Mouse (Mus musculus) splenic B cell, adult 2 months (primary cell): ENCODE measurements around the gene Bri3.
"Not testable (repeated sequence)": the region's sequence is repeated elsewhere in the genome, so short reads cannot be mapped to it uniquely, and the experiment has no call there.

Source experiments
- DNase-seq: peaks from one replicate; pipeline ENCODE4 v3.0.0-alpha.2; 2011; ENCODE audit warnings: low read depth, low spot score
- H3K27me3 ChIP-seq: 2 replicates; pipeline ENCODE4 v1.6.1; 2012; ENCODE audit warnings: mild to moderate bottlenecking, low read length, moderate library complexity, mixed read lengths; ENCODE audit not compliant: control insufficient read depth, poor library complexity, insufficient read depth, severe bottlenecking
- H3K36me3 ChIP-seq: 2 replicates; pipeline ENCODE4 v1.6.1; 2012; ENCODE audit warnings: mild to moderate bottlenecking, low read length, moderate library complexity, mixed read lengths; ENCODE audit not compliant: control insufficient read depth, poor library complexity, insufficient read depth, severe bottlenecking

Gene Bri3

DNA sequence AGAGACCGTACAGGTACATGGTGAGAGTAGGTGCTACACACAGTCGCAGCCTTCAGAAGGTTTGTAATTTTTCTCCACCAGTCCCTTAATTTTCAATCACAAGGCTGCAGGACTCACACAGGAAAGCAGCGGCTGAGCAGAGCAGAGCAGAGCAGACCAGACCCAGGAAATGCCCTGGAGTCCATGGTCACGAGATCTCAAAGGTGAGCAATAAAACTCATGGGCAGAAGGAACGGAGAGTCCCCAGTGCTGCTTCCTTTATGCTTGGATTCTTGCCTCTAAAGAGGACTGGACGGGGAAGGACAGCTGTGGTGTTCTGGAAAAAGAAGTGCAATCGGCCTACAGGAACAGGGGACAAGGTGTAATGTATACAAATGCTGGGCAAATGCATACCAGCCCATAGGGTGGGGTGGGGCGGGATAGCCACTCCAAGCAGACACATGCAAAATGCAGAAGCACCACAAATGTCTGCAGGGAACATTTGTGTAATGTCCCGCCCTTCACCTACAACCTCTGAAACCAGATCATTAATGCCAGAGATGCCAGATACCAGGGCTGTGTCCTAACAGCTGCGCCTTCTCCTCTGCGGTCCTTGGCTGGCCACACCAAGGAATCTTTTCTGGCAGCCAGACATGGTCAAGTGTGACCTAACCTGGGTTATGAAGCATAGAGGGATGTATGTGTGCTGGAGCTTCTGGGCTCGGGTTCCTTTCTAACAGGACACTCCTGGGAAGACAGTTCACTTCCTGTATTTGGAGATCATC is 70.7 kb downstream of the Bri3 start:
- Histone ChIP-seq H3K36me3 (no peaks in the 10 kb centered on the region), H3K27me3 (no peaks in the 10 kb centered on the region)
- no peak for DNase-seq

DNA sequence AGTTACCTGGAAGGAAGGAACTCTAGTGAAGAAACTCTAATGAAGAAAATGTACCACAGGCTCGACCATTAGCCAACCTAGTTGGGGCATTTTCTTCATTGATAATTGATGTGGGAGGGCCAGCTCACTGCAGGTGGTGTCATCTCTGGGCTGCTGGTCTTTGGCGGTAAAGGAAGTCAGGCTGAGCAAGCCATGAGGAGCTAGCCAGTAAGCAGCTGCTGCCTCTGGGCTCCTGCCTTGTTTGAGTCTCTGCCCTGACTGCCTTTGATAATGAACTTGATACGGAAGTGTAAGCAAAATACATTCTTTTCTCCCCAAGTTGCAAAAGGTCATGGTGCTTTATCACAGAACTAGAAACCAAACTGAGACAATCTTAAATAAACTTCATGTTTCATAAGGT is 72.2 kb downstream of the Bri3 start:
- H3K36me3 ChIP-seq: no peaks in the 10 kb centered on the region
- no peaks in the 10 kb centered on the region for H3K27me3 ChIP-seq
- no peak for DNase-seq

DNA sequence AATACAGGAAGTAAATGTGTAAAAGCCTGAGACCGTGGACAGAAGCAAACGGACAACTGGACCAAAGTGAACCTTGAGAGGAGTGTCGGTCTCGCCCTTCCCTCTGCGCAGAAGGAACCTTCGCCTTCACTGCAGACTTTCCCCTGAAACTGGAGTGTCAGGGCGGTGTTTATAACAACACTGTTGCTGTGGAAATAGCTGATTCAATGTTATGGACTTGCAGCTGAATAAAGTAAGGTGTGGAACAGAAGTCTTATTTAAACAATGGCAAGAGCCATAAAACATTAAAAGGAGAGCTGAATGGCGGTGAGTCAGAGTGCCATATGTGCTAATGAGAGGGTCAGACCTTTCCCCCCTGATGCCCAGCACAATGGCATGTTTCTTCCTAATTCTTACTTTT is 73.2 kb downstream of the Bri3 start:
- no peak for DNase-seq
- no peaks in the 10 kb centered on the region for H3K36me3 ChIP-seq
- H3K27me3 ChIP-seq: no peaks in the 10 kb centered on the region

DNA sequence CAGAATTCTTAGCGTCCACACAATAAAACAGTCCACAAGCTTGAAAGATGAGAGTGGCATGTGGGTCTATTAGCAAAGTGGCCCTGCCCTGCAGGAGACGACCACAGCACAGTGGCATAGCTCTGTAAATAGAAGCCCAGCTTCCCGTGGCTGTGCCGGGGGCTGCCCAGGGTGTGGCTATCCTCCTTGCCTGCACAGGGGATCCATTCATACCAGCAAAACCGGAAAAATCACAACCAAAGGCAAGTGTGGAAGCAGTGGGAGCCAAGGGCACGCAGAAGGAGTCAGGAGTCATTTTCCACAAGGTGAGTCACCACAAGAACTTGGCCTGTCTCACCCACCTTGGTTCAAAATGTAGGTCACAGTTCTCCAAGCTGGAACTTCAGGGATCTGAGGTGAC is 74.0 kb downstream of the Bri3 start:
- DNase-seq: no peak
- Histone ChIP-seq H3K36me3 (no peaks in the 10 kb centered on the region), H3K27me3 (no peaks in the 10 kb centered on the region)

DNA sequence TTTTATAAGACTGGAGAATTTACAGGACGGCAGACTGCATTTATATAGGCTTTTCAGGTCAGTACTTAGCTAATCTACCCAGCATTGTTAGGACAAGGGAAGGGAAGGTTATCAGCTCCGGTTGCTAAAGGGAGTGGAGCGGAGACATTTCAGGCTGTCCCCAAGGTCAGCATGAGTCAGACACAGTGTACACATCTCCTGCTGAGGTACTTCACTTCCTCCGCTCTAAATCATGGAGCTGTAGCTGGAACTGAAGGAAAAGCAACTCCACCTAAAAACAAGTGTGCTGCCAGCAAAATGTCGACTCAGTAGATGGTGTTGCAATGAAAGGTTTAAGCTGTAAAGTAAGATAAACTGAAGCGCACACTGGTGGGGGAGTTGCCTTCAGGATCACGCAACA is 77.4 kb downstream of the Bri3 start:
- H3K36me3 ChIP-seq: no peaks in the 10 kb centered on the region
- DNase-seq: no peak
- H3K27me3 ChIP-seq: no peaks in the 10 kb centered on the region

DNA sequence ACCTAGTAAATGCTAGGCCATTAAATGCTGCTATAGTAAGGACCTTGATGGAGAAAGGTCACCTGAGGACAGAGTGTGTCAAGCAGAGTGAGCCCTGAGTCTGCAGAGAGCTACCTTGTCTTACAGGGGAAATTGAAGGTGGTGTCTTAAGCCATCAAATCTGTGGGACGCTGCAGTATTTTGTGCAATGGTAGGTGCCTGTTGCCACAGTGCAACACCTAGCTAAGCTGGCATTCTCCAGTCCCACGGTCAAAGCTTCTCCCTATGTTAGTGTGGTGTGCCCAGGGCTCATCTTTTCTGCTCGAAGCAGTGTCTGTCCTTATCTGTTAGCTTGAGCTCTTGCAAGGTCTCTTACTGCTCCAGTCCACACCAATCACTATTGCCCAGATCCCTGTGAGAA is 78.5 kb downstream of the Bri3 start:
- H3K36me3 ChIP-seq: no peaks in the 10 kb centered on the region
- no peaks in the 10 kb centered on the region for H3K27me3 ChIP-seq
- no peak for DNase-seq

DNA sequence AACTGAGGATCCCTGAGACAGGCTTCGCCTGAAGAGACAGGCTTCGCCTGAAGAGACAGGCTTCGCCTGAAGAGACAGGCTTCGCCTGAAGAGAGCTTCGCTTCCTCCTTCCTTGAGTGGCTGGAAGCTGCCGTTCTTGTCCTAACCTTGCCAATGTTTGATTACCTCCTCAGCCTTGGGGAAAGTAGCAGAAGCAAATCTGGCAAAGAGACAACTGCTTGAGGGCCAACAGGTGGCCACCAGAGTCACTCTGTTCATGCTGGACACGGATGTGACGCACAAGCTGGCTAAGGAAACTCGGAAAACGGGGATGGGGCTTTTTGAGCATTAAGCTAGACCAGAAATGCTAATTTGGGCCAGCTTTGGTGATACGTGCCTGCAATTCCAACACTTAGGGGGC is 89.8 kb downstream of the Bri3 start:
- H3K27me3 ChIP-seq: no peaks in the 10 kb centered on the region
- no peaks in the 10 kb centered on the region for H3K36me3 ChIP-seq
- no peak for DNase-seq

DNA sequence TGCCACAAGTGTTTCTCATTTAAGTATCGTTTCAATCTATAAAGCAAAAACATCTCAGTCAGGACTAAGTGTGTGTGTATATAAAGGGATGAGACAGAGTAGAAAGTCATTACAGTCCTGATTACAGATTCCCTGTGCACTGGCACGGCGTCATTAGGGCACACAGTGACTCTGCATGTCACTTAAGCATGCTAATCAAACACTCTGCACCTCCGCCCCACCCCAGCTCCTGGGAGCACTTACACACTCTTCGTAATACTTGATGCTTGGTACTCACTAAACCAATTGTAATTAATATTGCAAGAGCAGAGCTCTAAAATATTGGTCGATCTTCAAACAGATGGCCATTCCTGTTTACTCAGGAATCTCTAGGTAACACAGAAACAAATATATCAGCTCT is 91.1 kb downstream of the Bri3 start:
- DNase-seq, H3K27me3 ChIP-seq, H3K36me3 ChIP-seq: not testable (repeated sequence)

DNA sequence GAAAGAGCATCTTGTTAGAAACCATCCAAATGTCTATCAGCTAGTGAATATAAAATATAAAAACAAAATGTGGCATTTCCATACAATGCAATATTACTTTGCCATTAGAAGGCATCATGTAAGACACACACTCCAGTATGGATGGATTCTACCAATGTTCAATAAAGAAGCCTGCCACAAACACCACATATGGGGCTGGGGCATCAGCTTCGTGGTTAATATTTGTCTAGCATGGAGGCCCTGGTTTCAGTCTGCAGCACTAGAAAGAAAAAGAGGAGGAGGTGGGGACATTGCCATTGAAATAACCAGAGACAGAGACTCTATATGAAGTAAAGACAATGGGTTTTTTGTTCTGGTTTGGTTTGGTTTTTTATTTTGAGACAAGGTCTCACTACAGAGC is 94.5 kb downstream of the Bri3 start:
- Histone ChIP-seq H3K36me3 (no peaks in the 10 kb centered on the region), H3K27me3 (no peaks in the 10 kb centered on the region)
- DNase-seq: no peak

DNA sequence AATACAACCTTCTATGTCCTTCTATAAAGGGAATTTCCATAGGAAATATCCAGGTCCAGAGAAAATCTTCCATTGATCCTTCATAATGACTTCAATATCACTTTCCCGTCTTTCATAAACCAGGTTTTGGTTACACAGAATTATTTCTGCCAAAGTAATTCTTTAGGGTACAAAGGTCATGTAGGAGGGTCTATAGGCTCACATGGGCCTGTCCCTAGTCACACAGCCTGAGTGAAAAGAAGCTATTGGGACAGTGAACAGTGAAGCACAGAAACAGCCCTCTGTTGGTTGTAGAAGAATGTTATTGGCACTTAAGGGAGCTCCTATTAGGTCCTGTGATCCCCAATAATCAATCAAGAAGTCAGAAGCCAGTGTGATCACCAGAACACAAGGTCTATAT is 96.8 kb downstream of the Bri3 start:
- DNase-seq: no peak
- no peaks in the 10 kb centered on the region for H3K36me3 ChIP-seq
- H3K27me3 ChIP-seq: no peaks in the 10 kb centered on the region

DNA sequence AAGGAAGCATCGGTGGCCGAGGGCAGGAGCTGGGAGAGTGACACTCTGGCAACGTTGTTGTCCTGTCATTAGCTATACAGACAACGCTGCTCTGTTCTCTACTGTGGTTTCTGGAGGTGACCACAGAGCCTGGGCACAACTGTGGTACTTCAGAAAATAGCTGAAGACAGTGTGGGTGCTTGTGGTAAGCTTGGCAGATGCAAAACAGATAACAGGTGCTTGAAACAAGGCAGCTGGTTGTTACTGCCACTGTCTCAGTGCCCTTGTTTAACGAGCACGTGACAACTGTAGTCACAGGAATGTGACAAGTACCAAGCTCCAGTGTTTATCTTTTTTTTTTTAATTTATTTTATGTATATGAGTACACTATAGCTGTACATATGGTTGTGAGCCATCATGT is 100.4 kb downstream of the Bri3 start:
- Histone ChIP-seq H3K27me3 (no peaks in the 10 kb centered on the region), H3K36me3 (no peaks in the 10 kb centered on the region)
- peak; percentile 19 for DNase-seq

DNA sequence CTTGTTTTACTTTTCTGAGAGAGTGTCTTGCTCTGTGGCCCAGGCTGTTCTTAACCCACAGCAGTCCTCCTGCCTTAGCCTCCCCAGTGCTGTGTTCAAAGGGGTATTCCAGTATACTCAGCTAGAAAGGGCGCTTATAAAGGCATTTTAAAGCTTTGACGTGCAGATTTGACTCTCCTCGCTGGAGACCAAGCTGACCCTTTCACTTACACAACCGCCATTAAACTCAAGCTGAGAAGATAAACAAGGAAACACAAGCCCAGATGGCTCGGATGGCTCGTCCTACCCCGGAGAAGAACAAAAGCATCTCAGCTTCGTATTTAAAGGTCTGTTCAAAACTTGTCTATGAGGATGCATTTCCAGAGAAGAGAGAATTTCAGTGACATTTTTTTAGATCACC is 106.9 kb downstream of the Bri3 start:
- Histone ChIP-seq H3K36me3 (no peaks in the 10 kb centered on the region), H3K27me3 (no peaks in the 10 kb centered on the region; the same call in none of the 2 replicates)
- DNase-seq: no peak

DNA sequence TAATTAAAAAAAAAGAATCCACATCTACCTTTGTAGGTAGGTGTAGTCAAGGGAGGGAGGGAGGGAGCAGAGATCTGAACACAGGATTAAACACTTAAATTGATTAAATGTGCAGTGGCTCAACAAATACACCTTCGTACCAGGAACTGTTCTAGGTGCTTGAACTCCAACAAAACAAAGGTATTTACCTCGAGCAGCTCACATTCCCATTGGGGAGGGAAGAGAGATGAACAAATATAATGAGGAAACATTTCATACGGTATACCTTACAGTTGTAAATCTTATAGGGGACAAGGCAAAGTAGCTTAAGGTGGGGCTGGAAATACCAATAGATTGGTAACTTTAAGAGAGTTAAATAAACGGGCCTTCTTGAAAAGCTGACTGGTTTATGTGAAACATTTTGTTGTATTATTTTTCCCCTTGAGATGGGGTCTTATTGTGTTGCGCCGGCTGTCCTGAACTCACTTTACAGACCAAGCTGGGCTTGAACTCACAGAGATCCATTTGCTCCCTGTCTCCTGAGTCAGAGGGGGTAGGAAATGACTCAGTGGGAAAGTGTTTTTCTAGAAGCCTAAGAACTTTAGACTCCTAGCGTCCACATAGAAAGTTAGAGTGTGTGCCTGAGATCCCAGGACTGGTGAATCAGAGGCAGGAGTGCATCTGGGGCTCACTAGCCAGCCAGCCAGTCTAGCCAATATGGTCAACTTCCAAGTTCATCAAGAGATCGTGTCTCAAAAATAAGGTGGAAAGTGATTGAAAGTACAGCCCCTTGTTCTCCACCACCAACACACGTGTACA is 108.2 kb downstream of the Bri3 start:
- no peak for DNase-seq
- H3K36me3 ChIP-seq: no peaks in the 10 kb centered on the region

DNA sequence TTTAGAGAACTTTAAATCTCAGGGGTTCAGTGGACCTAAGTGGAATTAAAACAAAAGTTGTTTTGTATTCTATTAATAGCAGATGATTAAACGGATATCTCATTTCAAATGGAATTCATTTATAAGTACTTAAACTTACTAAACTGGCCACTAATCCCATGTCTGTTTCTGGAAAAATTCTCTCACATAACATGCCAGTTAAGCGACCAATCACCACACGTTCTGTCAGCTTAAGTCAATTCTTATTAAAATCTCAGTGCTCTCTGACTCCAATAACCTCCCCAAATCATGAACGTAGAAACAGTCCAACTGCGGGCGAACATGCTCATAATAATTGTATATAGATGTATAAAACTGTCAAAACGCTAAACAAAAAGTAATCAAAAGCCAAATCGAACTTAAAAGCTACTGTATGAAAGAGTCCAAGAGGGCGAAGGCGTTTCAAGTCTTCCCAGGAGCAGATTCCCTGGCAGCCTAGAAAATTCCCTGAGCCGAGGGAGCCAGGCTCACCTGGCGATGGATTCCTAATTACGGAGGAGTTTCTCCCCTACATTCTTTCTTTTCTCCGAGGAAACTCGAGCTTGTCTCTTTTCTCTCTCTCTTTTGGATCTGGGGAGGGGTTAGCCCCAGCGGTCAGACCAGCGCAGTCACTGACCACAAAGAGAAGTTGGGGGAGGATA is 112.7 kb downstream of the Bri3 start:
- Histone ChIP-seq H3K27me3 (no peaks in the 10 kb centered on the region; the same call in 1 of the 2 replicates), H3K36me3 (no peaks in the 10 kb centered on the region)
- DNase-seq: no peak

More for the DNA sequence above, 108.2 kb downstream of the Bri3 start:
- no peaks in the 10 kb centered on the region; the same call in none of the 2 replicates for H3K27me3 ChIP-seq

DNA sequence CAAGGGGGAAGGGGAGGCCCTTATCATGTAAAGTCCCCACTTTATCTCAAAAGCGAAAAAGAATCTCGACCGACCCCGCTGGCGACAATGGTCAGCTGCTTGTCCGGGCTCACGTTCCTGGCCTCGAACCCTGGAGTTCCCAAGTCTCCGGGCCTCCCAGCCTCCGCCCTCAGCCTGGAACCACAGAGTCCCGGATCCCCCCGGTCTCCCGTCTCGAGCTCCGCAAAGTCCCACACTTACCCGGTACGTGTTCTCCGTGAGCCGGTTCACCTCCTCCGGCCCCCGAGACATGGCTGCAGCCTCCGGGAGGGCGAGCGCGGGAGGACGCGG is 113.3 kb downstream of the Bri3 start:
- no peak for DNase-seq
- Histone ChIP-seq H3K36me3 (no peaks in the 10 kb centered on the region), H3K27me3 (no peaks in the 10 kb centered on the region; the same call in 1 of the 2 replicates)
